Mouse (Mus musculus) G1E-ER4 (cell line): ENCODE measurements around the gene Alkbh2. TPM values are rescaled to one million over a fixed set of nuclear protein-coding genes. Genes with fewer than 3 reads are reported as not detected.

Experiments
- GATA1 ChIP-seq: IDR thresholded peaks from one replicate; pipeline ENCODE4 v1.8.0; 2012; ENCODE audit warnings: low read length, inconsistent platforms
- polyA plus RNA-seq: library from polyadenylated mRNA; stranded (reverse); fragments of >175 nt; gene quantifications from 2 replicates; pipeline ENCODE4 v1.2.3, GENCODE M21; 2012

The Alkbh2 gene
- polyA plus RNA-seq, 1 experiment, result 23.3 TPM

DNA sequence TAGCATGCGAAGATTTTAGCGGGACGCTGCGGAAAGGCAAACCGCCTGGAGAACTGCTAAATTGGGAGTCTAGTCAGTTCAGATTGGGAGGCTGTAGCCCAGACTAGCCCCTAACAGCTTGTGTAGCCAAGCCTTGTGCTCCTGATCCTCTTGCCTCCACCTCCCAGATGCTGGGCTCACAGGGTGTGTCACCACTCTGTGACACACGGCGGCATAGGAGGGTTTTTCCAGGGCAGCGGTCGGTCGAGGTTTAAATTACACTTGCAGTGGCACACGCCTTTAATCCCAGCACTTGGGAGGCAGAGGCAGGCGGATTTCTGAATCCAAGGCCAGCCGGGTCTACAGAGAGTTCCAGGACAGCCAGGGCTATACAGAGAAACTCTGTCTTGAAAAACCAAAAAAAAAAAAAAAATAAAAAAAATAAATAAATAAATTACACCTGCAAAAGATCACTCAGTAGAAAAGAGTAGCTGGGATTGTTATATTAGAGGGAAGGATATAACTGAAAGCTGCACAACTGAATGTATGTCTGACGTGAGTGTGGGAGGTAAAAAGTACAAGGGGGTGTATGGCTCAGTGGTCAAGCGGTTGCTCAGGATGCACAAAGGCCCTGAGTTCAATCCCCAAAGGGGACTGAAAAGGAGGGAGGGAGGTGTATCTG is 1.7 kb upstream of the Alkbh2 start:
- TF ChIP-seq GATA1, result no peak

DNA sequence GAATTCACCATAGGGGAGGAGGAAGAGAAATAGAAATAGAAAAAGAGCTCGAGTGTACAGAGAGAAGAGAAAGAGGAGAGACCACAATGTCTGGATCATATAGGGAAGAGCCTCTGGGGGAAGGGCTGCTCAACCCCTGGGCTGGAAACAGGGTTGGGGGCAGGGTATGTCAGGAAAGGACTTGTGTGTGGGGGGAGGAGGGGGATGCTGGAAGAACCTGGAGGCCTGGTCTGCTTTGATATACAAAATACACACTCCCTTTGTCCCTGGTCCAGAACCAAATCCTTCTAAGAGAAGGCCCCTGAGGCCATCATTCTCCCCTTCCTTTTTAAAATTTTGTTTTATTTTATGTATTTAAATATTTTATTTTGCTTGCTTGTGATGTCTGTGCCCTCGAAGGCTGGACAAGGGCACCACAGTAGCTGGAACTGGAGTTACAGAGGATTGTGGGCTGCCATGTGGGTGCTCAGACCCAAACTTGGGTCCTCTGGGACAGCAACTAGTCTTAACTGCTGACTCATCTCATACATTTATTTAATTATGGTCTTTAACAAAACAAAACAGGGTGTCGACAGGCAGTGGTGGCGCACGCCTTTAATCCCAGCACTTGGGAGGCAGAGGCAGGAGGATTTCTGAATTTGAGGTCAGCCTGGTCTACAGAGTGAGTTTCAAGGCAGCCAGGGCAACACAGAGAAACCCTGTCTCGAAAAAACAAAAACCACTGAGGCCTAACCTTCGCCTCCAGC is 1.3 kb downstream of the Alkbh2 start:
- TF ChIP-seq GATA1, result no peak

DNA sequence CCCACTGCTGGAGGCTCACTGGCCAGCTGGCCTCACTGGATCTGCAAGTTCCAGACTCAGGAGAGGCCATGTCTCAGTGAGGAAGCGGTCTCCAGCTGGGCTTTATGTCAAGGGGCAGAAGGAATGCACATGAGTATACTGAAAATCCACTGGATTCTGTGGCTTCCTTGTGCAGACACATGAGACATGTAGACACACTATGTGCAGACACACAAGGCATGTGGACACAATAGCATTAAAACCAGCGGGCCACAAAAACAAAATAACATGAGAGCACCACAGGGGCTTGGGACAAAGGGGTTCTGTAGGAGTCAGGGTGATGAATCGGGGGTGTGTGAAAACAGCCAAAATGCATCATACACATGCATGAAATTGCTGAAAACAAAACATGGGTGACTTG is 2.0 kb downstream of the Alkbh2 start:
- TF ChIP-seq GATA1, result no peak

DNA sequence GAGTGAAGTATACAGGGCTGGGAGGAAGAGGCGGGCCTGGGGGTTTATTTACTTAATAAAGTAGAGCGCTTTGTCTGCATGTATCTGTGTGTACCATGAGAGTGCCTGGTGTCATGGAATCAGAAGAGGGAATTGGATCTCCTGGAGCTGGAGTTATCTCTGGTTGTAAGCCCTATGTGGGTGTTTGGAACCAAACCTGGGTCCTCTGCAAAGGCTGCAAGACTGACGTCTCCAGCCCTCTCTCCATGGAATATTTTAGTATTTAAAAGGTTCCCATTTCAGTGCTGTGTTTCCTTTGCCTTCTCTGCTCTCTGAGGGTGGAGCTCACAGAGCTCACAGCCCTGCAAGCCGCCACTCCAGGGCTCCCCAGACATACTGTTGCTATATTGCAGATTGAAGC is 8.2 kb downstream of the Alkbh2 start:
- TF ChIP-seq GATA1, result no peak

DNA sequence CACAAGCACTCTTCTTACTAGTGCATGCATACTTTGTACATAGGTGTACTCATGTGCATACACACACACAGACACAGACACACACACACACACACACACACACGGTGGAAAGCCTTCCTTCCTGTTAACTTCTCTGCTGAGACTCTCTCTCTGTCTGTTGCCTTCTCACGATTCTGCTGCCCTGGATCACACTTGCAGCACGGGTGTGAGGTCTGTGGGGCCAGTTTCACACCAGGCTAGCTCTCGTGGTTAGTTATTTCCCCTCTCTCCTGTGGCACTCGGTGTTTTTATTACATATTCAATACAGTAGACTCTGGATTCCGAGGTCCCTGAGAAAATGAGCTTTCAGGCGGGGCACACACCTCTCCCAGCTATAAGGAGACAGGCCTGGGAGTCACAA is 11.4 kb downstream of the Alkbh2 start:
- no peak for TF ChIP-seq GATA1

DNA sequence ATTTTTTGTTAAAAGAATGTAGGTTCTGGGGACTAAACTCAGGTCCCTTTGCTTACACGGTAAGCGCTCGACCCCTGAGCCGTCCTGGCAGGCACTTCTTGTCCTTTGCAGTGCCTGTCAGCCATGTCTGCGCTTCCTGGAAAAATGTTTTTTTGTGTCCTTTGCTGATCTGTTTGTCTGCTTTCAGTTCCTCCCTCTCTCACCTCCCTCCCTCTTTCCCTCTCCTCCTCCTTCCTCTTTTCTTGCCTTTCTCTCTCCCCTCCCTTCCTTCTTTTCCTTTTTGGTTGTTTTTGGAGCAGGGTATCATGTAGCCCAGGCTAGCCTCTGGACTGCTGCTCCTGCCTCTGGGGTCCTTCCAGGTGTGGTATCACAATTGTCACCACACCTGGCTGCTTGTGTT is 13.0 kb downstream of the Alkbh2 start:
- no peak for TF ChIP-seq GATA1

DNA sequence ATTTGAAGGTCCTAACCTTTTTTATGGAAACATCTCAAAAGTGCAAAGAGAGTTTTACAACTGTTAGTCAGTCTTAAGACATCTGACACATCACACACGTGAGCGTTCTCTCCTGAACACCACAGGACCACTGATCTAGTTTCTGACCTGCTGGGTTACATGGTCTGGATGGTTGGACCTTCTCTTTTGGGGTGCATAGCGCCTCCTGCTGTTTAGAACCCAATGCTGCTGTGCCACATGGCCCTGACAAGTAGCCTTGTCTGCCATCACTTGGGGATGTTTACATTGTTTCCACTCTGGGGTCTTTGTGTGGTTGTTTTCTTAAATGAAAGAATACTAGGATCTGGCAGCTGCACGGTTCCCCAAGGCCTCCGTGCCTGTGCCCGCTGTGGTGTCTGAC is 14.7 kb downstream of the Alkbh2 start:
- no peak for TF ChIP-seq GATA1

DNA sequence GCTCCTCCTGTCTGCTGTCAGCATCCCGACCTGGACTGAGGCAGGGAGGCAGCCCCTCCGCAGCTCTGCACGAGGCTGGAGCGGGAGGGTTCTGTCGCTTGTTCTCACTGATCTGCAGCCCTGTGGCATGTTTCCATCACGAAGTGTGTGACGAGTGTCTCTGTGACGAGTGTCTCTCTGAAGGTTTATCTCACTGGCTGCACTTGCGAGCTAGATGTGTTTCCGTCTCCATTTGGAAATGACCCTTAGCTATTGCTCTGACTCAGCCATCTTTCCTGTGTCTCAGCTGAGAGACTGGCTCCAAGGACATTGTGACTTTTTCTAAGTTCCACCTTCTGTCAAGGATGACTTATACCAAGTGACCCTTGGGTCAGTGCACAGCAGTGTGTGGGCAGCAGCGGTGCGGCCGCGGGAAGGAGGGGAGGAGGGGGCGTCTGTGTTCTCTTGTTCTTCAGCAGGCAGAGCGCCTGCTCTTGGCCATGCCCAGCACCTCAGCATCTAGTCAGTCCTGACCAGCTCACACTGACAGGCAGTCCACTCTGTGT is 21.6 kb downstream of the Alkbh2 start:
- no peak for TF ChIP-seq GATA1

DNA sequence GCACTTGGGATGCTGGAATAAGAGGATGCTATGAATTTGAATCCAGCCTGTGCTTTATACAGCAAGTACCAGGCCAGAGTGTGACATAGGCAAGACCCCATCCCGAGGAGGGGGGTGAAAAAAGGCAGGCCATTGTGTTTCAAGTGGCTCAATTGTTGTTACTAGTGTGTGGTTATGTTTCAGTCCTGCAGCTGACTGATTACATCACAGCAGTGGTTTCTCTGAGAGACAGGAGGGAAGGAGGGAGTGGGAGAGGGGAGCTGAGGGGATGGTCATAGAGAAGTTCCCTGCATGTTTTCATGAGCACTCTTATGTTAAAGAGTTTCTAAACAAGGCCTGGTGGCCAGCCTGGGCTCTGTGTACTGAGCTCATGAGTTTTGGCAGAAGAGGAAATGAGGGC is 25.2 kb downstream of the Alkbh2 start:
- TF ChIP-seq GATA1, result no peak

DNA sequence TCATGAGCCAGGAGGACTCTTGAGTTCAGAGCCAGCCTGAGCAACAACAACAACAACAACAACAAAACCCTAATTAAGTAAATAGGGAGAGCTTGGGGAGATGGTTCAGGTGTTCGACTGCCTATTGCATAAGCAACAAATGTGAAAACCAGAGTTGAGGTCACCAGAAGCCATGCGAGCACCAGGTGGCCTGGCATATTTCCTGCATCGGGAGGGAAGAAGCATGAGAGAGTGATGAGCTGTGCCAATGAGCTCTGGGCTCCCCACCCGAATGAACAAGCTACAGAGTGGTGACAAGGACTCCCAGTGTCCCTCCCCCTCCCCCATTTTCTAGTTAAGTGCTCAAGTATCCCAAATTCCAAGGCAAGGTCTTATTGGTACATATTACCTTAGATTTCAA is 26.1 kb downstream of the Alkbh2 start:
- TF ChIP-seq GATA1, result no peak

DNA sequence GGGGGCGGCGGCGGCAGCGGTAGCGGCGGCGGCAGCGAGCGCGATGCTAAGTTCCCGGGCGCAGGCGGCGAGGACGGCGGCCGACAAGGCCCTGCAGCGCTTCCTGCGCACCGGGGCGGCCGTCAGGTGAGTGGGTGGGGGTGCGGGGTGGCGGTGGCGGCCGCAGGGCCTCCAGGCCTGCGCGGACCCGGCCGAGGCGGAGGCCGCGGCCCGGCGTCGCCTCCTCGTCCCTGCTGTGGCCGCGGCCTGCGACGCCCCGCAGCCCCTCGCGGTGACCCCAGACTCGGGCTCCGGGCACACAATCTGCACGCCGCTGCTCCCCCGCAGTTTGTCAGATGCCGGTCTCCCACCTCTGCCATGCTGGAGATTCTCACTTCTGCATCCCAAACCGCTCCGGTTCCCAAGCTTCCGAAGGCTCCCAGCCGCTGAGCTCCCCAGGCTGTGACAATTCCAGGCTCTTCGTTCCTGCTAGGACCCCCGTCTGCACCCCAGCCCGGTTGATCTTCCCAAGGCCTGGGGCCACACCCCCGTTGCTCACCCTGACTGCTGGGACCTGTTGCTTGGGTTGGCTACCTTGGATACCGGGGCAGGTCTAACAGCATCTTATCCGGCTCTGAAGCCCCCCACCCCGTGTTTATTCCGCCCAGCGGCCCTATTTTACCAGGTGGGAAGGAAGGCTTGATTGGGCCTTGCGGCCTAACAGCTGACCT is 27.5 kb downstream of the Alkbh2 start:
- TF ChIP-seq GATA1, result no peak

DNA sequence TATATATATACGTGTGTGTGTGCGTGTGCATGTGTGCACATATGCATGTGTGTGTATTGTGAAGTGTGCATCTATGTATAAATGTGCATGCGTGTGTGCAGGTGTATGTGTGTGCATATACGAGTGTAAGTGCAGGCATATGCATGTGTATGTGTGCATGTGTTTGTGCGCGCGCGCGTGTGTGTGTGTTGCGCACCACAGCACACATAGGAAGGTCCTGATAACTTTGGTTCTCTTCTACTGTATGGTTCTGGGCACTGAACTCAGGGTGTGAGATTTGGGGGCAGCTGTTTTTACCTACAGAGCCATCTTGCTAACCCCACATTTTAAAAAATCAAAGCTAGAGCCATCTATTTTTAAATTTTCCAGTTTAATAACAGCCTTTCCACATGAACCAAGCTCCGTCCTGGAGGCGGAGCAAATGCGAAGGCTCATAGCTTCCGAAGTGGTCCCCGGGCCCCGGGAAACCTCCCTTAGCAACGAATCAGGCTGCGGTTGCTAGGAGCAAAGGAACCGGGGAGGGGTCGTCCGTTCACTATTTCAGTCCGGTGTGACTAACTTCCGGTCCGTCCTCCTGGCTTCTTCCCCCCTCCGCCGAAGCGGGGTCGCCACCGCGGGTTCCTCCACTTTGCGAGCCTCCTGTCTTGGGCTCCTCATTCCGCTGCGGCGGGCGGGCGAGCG is 28.2 kb downstream of the Alkbh2 start:
- no peak for TF ChIP-seq GATA1

DNA sequence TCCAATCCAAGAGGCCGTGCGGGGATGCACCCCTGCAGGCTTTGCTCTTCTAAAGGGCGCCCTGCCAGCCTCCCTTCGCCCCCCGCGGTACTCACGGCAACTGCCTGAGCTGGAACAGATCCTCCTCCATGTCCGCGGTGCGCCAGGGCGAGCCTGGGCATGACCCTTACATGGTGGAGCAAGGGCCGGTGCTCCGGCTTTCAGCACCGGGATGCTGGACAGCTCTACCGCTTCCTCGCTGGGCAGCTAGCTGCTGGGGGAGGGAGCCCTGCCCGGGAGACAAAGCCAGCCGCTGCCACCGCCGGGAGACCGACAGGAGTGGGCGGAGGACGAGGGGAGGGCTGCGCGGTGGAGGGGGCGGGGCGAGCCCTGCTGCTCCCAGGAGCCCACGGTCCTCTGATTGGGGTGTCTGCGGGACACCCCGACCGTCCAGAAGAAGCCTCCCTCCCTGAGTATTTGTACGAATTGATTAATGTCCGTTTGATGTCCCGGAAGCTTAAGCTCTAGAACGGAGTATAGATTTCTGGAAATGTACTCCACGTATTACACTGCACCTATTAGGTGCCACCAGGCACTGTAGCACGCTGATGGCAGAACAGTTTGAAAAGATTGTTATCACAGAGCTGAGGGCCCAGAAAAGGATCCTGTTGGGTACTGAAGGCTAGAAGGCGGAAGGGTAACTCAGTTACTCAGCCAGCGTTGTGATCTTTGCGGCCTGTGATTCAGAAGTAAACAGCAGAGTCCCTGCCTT is 36.8 kb downstream of the Alkbh2 start, which contains the start of gene Svop:
TSS of gene Svop (minus strand) at position 514 of the 751 bp plus-strand sequence.
- no peak for TF ChIP-seq GATA1

DNA sequence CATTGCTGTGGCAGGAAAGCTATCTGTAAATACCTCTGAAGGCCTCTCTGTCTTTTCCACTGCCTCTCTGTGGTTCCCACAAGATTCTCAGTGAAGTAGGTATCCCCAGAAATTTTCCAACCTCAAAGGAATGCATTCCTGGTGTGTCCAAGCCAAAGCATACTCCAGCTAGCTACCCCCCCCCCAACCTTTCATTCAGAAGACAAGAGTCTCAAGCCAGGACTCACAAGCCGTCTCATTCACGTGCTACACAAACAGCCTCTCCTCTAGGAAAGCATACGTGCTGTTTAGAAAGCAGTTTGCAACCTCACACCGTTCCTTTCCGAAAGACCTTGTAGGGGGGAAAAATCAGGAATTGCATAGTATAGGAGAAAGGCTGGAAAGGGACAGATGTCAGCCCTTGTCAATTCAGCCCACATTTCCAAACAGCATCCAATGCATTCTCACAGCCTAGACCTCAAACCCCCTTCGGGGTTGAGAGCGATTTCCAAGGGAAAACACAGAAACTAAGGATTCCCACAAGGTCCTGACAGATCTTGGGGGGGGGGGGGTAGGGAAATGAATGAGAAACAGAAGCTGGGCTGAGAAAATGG is 37.5 kb downstream of the Alkbh2 start:
- TF ChIP-seq GATA1, result no peak

DNA sequence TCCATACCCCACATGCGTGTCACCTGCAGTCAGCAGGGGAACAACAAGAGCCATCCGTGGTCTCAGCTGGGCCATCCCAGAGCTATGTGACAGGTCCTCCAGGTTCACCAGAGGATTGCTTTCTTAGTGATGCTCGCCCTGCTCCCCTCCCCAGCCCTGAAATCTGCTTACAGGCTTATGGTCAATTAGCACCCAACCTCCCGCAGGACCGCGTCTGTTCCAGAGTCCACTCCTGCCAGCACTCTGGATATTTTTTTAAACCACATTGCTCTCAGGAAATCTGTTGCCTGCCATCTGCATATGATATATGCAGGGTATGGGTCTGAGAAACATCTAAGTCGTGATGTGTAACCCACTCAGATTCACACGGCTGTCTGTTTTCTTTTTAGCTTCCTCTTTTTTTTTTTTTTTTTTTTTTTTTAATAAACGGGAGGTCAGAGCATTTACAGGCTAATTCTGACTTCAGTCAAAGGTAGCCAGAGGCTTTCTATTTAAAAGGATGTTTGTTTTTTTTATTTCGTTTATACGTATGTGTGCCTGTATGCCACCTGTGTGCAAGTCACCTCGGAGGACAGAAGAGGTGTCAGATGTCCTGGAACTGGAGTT is 40.0 kb downstream of the Alkbh2 start:
- TF ChIP-seq GATA1, result no peak
